Mouse (Mus musculus) stomach, postnatal 0 days (tissue): ENCODE measurements around the gene S100a4. TPM values are rescaled to one million over a fixed set of nuclear protein-coding genes. Genes with fewer than 3 reads are reported as not detected.
A peak's percentile ranks its signal among the peaks of the same experiment; 100 is the strongest.

ENCODE experiments used
- ATAC-seq: fragments of 200-750 bp; cut with Nextera tagmentation; 2 replicates; pipeline ENCODE4 v1.8.0; 2017; ENCODE audit not compliant: low FRiP score, low TSS enrichment
- DNase-seq: peaks from one replicate; pipeline ENCODE4 v3.0.0-alpha.2; 2016; ENCODE audit warnings: low spot score
- H3K27ac ChIP-seq: fragments of 300-500 bp; sonication (generic); replicated peaks from 2 replicates; pipeline ENCODE4 v1.5.1; 2014; ENCODE audit warnings: mild to moderate bottlenecking, control low read depth
- H3K27me3 ChIP-seq: fragments of 300-500 bp; sonication (generic); 2 replicates; pipeline ENCODE4 v1.6.1; 2014; ENCODE audit warnings: low read length; ENCODE audit not compliant: control insufficient read depth, insufficient read depth
- H3K36me3 ChIP-seq: fragments of 300-500 bp; sonication (generic); 2 replicates; pipeline ENCODE4 v1.6.1; 2014; ENCODE audit warnings: low read length, mixed read lengths; ENCODE audit not compliant: control insufficient read depth, insufficient read depth
- H3K4me1 ChIP-seq: fragments of 300-500 bp; sonication (generic); replicated peaks from 2 replicates; pipeline ENCODE4 v1.6.1; 2014; ENCODE audit warnings: antibody characterized with exemption; ENCODE audit not compliant: control insufficient read depth, insufficient read depth
- H3K4me2 ChIP-seq: fragments of 300-500 bp; sonication (generic); replicated peaks from 2 replicates; pipeline ENCODE4 v1.6.1; 2014; ENCODE audit warnings: low read depth, mild to moderate bottlenecking, control low read depth, moderate library complexity
- H3K4me3 ChIP-seq: fragments of 300-500 bp; sonication (generic); 2 replicates; pipeline ENCODE4 v1.5.1; 2014; ENCODE audit warnings: low read depth, low read length, control low read depth
- H3K9ac ChIP-seq: fragments of 300-500 bp; sonication (generic); 2 replicates; pipeline ENCODE4 v1.6.1; 2014; ENCODE audit warnings: mild to moderate bottlenecking, low read length, control low read depth, mixed read lengths
- H3K9me3 ChIP-seq: fragments of 300-500 bp; sonication (generic); 2 replicates; pipeline ENCODE4 v1.6.1; 2016; ENCODE audit warnings: low read length; ENCODE audit not compliant: control insufficient read depth
- CTCF ChIP-seq: IDR thresholded peaks from 2 replicates; pipeline ENCODE4 v1.5.1; 2016; ENCODE audit warnings: antibody characterized with exemption, low read depth, mild to moderate bottlenecking, moderate library complexity
- EP300 ChIP-seq: optimal IDR thresholded peaks from 2 replicates; pipeline ENCODE3; 2016; ENCODE audit warnings: antibody characterized with exemption
- WGBS: fragments of 180-500 bp; shearing (Covaris S2); extraction: QIAGEN DNeasy Blood & Tissue Kit; methylation state at CpG from one replicate; pipeline ENCODE4 v1.1.7; 2014; 5-methylcytosine and 5-hydroxymethylcytosine counted together
- polyA plus RNA-seq: library from polyadenylated mRNA; unstranded; fragments of >200 nt; fragmentation: Nextera tagmentation; extraction: Ambion mirVana; gene quantifications from 2 replicates; pipeline ENCODE4 v1.2.1, GENCODE M21; 2015

Gene S100a4
- polyA plus RNA-seq, 1 experiment from 2014 or later: 17.4 TPM

DNA sequence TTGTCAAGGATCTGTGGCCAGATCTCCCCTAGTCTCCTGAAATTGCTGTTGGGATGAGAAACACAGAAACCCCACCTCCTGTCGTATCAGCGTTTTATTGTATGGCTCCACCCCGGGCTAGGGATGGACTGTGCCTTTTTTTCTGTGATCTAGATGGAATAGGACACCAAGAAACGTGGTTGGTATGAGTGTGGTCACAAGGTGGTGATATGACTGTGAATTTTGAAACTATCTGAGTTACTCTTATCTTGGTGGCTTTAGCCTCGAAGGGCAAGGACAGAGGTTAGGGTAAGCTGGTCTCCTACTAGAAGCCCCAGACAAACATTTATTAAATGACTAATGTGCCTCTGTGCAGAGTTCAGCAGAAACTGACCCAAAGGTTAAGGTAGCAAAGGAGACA, 8.0 kb upstream of the S100a4 start:
- H3K4me1 ChIP-seq: peaks cover 5% of the 10 kb centered on the region; the same call in 1 of the 2 replicates
- H3K9me3 ChIP-seq: no peaks in the 10 kb centered on the region
- 46% methylated on average over 5 of the region's 5 CpGs for WGBS
- H3K4me3 ChIP-seq: no peak overlapping the region
- no peak overlapping the region for H3K9ac ChIP-seq
- no peak overlapping the region for H3K4me2 ChIP-seq
- no peaks in the 10 kb centered on the region for H3K27me3 ChIP-seq
- peak; percentile 65 for ATAC-seq
- 0 out of 2 replicates have a peak overlapping the region, but pooled peaks have one; percentile 6 for H3K27ac ChIP-seq
- DNase-seq: no peak
- TF ChIP-seq EP300 (no peak), CTCF (no peak)
- H3K36me3 ChIP-seq: no peaks in the 10 kb centered on the region

DNA sequence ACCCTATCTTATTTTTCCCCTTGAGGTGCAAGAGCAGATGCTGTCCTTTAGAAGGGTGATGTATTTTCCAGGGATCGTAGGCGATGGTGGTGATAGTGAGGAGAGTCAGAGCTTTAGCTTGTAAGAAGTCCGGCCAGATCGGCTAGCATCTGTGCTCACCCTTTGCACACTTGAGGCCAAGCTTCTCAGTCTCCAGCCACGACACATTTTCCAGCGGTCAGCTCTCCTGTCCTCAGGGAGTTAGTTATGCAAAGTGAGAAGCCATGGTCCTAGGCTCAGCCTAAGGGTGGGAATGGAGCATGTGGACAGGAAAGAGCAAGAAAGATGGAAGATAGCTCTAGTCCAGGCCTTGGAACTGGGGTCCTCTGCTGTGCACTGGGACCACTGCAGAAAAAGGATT, 6.8 kb upstream of the S100a4 start:
- no peaks in the 10 kb centered on the region for H3K36me3 ChIP-seq
- DNase-seq: no peak
- no peaks in the 10 kb centered on the region for H3K27me3 ChIP-seq
- H3K9ac ChIP-seq: no peak overlapping the region
- H3K4me1 ChIP-seq: peaks cover 7% of the 10 kb centered on the region; the same call in 1 of the 2 replicates
- H3K4me2 ChIP-seq: no peak overlapping the region
- ATAC-seq: no peak
- no peak overlapping the region for H3K4me3 ChIP-seq
- WGBS: 86% methylated on average over 6 of the region's 6 CpGs
- H3K27ac ChIP-seq: no peak overlapping the region
- H3K9me3 ChIP-seq: no peaks in the 10 kb centered on the region
- no peak for TF ChIP-seq EP300
- TF ChIP-seq CTCF: no peak

DNA sequence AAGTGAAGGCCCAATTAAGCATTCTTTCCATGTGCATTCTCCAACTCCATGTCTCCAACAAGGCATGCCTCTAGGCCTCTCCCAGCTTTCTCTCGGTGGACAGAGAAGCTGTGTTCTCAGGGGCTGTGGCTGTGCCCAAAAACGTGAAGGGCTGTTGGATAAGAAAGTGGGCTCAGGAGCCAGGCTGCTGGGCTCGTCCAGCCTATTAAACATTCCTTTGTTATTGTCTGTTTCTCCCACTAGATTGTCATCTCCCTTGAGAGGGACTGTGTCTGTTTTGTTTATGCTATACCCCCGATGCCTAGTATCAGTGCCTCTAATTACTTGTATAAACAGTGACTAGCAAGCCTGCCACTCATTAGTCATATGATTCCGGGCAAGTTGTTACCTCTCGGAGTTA, 5.8 kb upstream of the S100a4 start:
- Histone ChIP-seq H3K9ac (no peak overlapping the region), H3K4me1 (peaks cover 7% of the 10 kb centered on the region; the same call in 1 of the 2 replicates), H3K4me2 (no peak overlapping the region), H3K9me3 (no peaks in the 10 kb centered on the region), H3K27me3 (no peaks in the 10 kb centered on the region), H3K36me3 (no peaks in the 10 kb centered on the region), H3K27ac (0 out of 2 replicates have a peak overlapping the region, but pooled peaks have one; percentile 35), H3K4me3 (no peak overlapping the region)
- ATAC-seq (no peak), DNase-seq (no peak)
- WGBS: 28% methylated on average over 6 of the region's 6 CpGs
- TF ChIP-seq CTCF (no peak), EP300 (no peak)

DNA sequence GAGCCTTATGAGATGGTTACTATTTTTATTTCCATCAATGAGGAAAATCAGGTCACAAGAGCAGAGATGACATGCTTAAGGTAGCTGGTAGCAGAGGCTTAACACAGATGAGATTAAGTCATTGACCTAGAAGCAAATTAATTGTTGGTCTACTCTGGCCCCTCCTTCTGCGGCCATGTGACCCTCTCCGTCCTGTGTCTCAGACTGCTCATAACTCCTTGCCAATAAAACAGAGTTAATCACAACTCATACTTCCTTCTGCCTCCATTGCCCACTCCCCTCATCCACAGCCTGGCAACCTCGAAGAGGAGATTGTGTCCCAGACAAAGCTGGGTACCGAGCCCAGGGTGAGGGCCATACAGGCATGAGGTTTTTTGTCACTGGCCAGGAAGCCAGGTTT, 5.4 kb upstream of the S100a4 start:
- H3K27ac ChIP-seq: no peak overlapping the region
- ATAC-seq (peak; percentile 25; the same call in 1 of the 2 replicates), DNase-seq (no peak)
- no peaks in the 10 kb centered on the region for H3K27me3 ChIP-seq
- no peak overlapping the region for H3K4me2 ChIP-seq
- no peak for TF ChIP-seq CTCF
- H3K9me3 ChIP-seq: no peaks in the 10 kb centered on the region
- no peak overlapping the region for H3K9ac ChIP-seq
- H3K36me3 ChIP-seq: no peaks in the 10 kb centered on the region
- peaks cover 7% of the 10 kb centered on the region for H3K4me1 ChIP-seq
- 68% methylated on average over 4 of the region's 4 CpGs for WGBS
- H3K4me3 ChIP-seq: no peak overlapping the region

DNA sequence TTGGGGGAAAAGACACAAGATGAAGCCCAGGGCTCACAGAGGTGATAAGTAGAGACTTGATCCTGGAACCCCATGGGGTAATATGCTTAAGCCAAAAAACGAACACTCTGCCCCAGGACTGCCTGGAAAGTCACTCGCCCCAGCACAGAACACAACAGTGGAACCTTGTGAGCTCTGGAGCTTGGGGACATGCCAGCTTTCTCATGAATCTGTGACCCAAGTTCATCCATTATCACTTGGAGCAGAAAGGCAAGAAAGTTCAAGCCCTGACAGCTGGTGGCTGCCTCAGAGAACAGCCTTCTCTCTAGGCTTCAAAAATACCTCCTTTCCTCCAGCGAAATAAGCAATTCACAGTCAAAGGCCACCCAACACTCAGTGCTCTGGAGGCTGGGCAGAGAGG, 4.2 kb upstream of the S100a4 start:
- TF ChIP-seq CTCF (no peak), EP300 (no peak)
- Histone ChIP-seq H3K4me2 (no peak overlapping the region), H3K4me3 (no peak overlapping the region), H3K27ac (peak overlapping the region; percentile 49; the same call in 1 of the 2 replicates), H3K4me1 (peaks cover 11% of the 10 kb centered on the region), H3K9ac (no peak overlapping the region), H3K9me3 (no peaks in the 10 kb centered on the region), H3K36me3 (no peaks in the 10 kb centered on the region), H3K27me3 (no peaks in the 10 kb centered on the region)
- no peak for ATAC-seq
- DNase-seq: no peak
- WGBS: 63% methylated on average over 3 of the region's 3 CpGs

DNA sequence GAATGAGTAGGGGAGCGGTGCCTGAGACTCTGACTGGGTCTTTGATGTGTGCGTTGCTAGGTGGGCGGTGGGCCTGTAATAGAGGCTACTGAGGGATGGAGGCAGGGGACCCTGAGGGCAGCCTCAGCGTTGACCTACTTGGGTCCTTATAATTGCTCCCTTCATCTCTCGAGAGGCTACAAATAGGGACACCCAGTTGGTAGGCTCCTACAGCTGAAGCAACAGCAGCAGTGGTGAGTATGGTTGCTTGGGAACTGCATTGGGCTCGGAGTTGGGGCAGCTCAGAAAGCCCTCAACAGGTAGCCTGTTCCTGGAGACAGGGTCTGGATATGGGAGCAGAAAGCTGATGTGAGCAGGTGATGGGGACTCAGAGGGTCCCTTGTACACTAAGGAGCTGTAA, 3.5 kb upstream of the S100a4 start:
- H3K4me2 ChIP-seq: no peak overlapping the region
- peaks cover 17% of the 10 kb centered on the region for H3K4me1 ChIP-seq
- ATAC-seq (no peak), DNase-seq (no peak)
- H3K27ac ChIP-seq: 0 out of 2 replicates have a peak overlapping the region, but pooled peaks have one; percentile 49
- H3K9me3 ChIP-seq: no peaks in the 10 kb centered on the region
- no peak overlapping the region for H3K4me3 ChIP-seq
- H3K9ac ChIP-seq: no peak overlapping the region
- H3K36me3 ChIP-seq: no peaks in the 10 kb centered on the region
- H3K27me3 ChIP-seq: no peaks in the 10 kb centered on the region
- TF ChIP-seq EP300 (no peak), CTCF (no peak)
- WGBS: 74% methylated on average over 6 of the region's 6 CpGs
